In the genomic region with DNA sequence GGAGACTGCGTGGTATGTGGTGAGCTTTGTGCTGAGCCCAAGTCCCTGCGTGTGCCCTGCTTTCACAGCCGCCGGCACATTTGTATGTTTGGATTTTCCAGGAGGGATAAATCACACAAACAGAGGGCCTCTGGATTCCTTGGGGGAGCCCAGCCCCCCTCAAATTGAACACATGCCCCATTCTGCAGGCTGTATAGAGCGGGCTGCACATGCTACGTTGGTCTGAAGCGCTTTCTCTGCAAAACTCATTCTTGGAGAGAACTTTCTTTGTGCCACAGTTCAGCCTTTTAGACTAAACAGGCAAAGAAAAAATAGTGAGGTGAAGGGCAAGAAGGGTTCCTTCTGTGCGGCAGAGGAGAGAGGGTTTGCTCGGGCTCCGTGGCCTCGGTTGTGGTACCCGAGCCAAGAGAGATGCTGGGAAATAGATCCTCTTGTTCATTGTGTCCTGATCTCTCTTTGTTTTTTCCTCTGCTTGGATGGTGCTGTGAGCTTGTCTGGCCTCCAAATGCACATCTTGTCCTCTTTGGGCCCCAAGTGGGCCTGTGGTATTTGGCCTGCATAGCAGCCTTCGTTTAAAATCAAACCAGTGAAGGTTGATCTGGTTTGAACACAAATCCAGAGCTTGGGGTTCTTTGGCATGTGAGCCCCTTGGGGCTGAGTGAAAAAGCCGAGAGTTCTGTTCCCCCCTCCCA, we compare ENCODE assay signal across 11 mouse cellular contexts.
DNase-seq lines count a peak whose midpoint lies in the region; ATAC-seq and TF ChIP-seq lines count a peak whose summit lies in the region.
"Had no signal": no experiment of that assay in that cellular context is flagged by ENCODE, and none has a peak within 500 bp of the region (broad histone marks: within the 10 kb centered on the region; RNA-seq: fewer than 3 reads in every experiment).

No protein-coding gene starts in this region.

- no peaks in the 10 kb centered on the region for H3K9me3 ChIP-seq in forebrain, embryonic 12.5 days
- no peaks in the 10 kb centered on the region for H3K9me3 ChIP-seq in forebrain, embryonic 16.5 days (ENCODE audit: control insufficient read depth, low read length)
- no peaks in the 10 kb centered on the region for H3K9me3 ChIP-seq in lung, embryonic 15.5 days
- no peaks in the 10 kb centered on the region for H3K9me3 ChIP-seq in embryonic facial prominence, embryonic 14.5 days (ENCODE audit: control insufficient read depth, low read length)
- H3K9me3 ChIP-seq in limb, embryonic 14.5 days (ENCODE audit: control insufficient read depth, low read length), result no peaks in the 10 kb centered on the region
- H3K9me3 ChIP-seq: midbrain, embryonic 12.5 days had no signal

- no peak overlapping the region for H3K4me2 ChIP-seq in forebrain, embryonic 12.5 days
- no peak overlapping the region for H3K4me2 ChIP-seq in forebrain, embryonic 16.5 days (ENCODE audit: low read length)
- H3K4me2 ChIP-seq in lung, embryonic 15.5 days, result no peak overlapping the region
- H3K4me2 ChIP-seq in embryonic facial prominence, embryonic 14.5 days (ENCODE audit: low read depth, low read length), result no peak overlapping the region
- H3K4me2 ChIP-seq in limb, embryonic 14.5 days (replicated peaks; ENCODE audit: low read depth, low read length, severe bottlenecking), result no peak overlapping the region
- H3K4me2 ChIP-seq: liver, embryonic 11.5 days; midbrain, embryonic 12.5 days had no signal

- 46% methylated on average over 14 of the region's 14 CpGs for WGBS in forebrain, embryonic 12.5 days
- WGBS in forebrain, embryonic 16.5 days, result 30% methylated on average over 14 of the region's 14 CpGs
- WGBS in lung, embryonic 15.5 days, result 63% methylated on average over 14 of the region's 14 CpGs
- WGBS in embryonic facial prominence, embryonic 14.5 days, result 40% methylated on average over 14 of the region's 14 CpGs
- WGBS in limb, embryonic 14.5 days, result 42% methylated on average over 14 of the region's 14 CpGs

- no peak for TF ChIP-seq POLR2A in limb, embryonic 14.5 days (IDR thresholded peaks at IDR 0.05; ENCODE audit: borderline replicate concordance, extremely low read depth, insufficient read depth, insufficient read length)

- H3K4me1 ChIP-seq in forebrain, embryonic 12.5 days, result peaks cover 15% of the 10 kb centered on the region; the same call in 1 of the 2 replicates
- H3K4me1 ChIP-seq in forebrain, embryonic 16.5 days (replicated peaks; ENCODE audit: control insufficient read depth, insufficient read depth, low read length), result no peaks in the 10 kb centered on the region; the same call in 1 of the 2 replicates
- peaks cover 58% of the 10 kb centered on the region for H3K4me1 ChIP-seq in lung, embryonic 15.5 days
- H3K4me1 ChIP-seq in embryonic facial prominence, embryonic 14.5 days (ENCODE audit: control insufficient read depth, insufficient read depth, low read length), result peaks cover 43% of the 10 kb centered on the region
- H3K4me1 ChIP-seq in limb, embryonic 14.5 days (ENCODE audit: control insufficient read depth, insufficient read depth, low read length), result peaks cover 39% of the 10 kb centered on the region

- H3K9ac ChIP-seq in forebrain, embryonic 12.5 days, result no peak overlapping the region
- H3K9ac ChIP-seq in forebrain, embryonic 16.5 days (replicated peaks; ENCODE audit: low read depth, low read length), result no peak overlapping the region
- H3K9ac ChIP-seq in lung, embryonic 15.5 days, result no peak overlapping the region
- no peak overlapping the region for H3K9ac ChIP-seq in embryonic facial prominence, embryonic 14.5 days (ENCODE audit: low read depth, low read length)
- no peak overlapping the region for H3K9ac ChIP-seq in limb, embryonic 14.5 days (ENCODE audit: low read depth, low read length, severe bottlenecking)
- H3K9ac ChIP-seq: midbrain, embryonic 12.5 days had no signal

- no peak for DNase-seq in lung, postnatal 10 days
- DNase-seq in embryonic facial prominence, embryonic 14.5 days (ENCODE audit: low spot score), result peak; percentile 49
- no peak for DNase-seq in limb, embryonic 14.5 days (ENCODE audit: low spot score)
- DNase-seq in embryo, embryonic 10.5 days (ENCODE audit: low spot score), result no peak
- DNase-seq in thymus, postnatal 4 days, result no peak
- DNase-seq: kidney, postnatal 10 days had no signal

- peak overlapping the region; percentile 38; the same call in 1 of the 2 replicates for H3K27ac ChIP-seq in forebrain, embryonic 12.5 days
- no peak overlapping the region for H3K27ac ChIP-seq in forebrain, embryonic 16.5 days (ENCODE audit: low read length)
- H3K27ac ChIP-seq in lung, embryonic 15.5 days, result 0 out of 2 replicates have a peak overlapping the region, but pooled peaks have one; percentile 12
- H3K27ac ChIP-seq in embryonic facial prominence, embryonic 14.5 days (replicated peaks; ENCODE audit: low read depth, low read length), result peak overlapping the region; percentile 69
- H3K27ac ChIP-seq in limb, embryonic 14.5 days (replicated peaks; ENCODE audit: low read depth, low read length), result peak overlapping the region; percentile 40
- H3K27ac ChIP-seq: midbrain, embryonic 12.5 days had no signal

- H3K36me3 ChIP-seq in forebrain, embryonic 12.5 days (replicated peaks), result no peaks in the 10 kb centered on the region
- no peaks in the 10 kb centered on the region for H3K36me3 ChIP-seq in forebrain, embryonic 16.5 days (ENCODE audit: control insufficient read depth, insufficient read depth)
- H3K36me3 ChIP-seq in lung, embryonic 15.5 days, result no peaks in the 10 kb centered on the region
- no peaks in the 10 kb centered on the region for H3K36me3 ChIP-seq in embryonic facial prominence, embryonic 14.5 days (ENCODE audit: control insufficient read depth, insufficient read depth, low read length)
- no peaks in the 10 kb centered on the region for H3K36me3 ChIP-seq in limb, embryonic 14.5 days (ENCODE audit: control insufficient read depth, insufficient read depth, low read length)
- H3K36me3 ChIP-seq: midbrain, embryonic 12.5 days had no signal

- ATAC-seq in forebrain, embryonic 12.5 days (ENCODE audit: low FRiP score), result no peak
- no peak for ATAC-seq in forebrain, embryonic 16.5 days
- ATAC-seq in lung, embryonic 15.5 days (ENCODE audit: borderline replicate concordance, extremely low read depth, low FRiP score, low TSS enrichment), result no peak
- ATAC-seq in embryonic facial prominence, embryonic 14.5 days (ENCODE audit: low read depth), result no peak
- ATAC-seq in limb, embryonic 14.5 days (ENCODE audit: low FRiP score, low read depth), result no peak; the same call in 1 of the 2 replicates

- H3K27me3 ChIP-seq in forebrain, embryonic 12.5 days, result peaks cover 17% of the 10 kb centered on the region
- no peaks in the 10 kb centered on the region for H3K27me3 ChIP-seq in forebrain, embryonic 16.5 days (replicated peaks; ENCODE audit: control insufficient read depth, insufficient read depth, low read length)
- no peaks in the 10 kb centered on the region for H3K27me3 ChIP-seq in lung, embryonic 15.5 days
- H3K27me3 ChIP-seq in embryonic facial prominence, embryonic 14.5 days (replicated peaks; ENCODE audit: control insufficient read depth, insufficient read depth, low read length), result no peaks in the 10 kb centered on the region
- no peaks in the 10 kb centered on the region for H3K27me3 ChIP-seq in limb, embryonic 14.5 days (ENCODE audit: control insufficient read depth, insufficient read depth, low read length)

- H3K4me3 ChIP-seq in forebrain, embryonic 12.5 days (replicated peaks), result no peak overlapping the region
- no peak overlapping the region for H3K4me3 ChIP-seq in forebrain, embryonic 16.5 days (replicated peaks; ENCODE audit: low read length)
- H3K4me3 ChIP-seq in lung, embryonic 15.5 days, result no peak overlapping the region
- no peak overlapping the region for H3K4me3 ChIP-seq in embryonic facial prominence, embryonic 14.5 days (ENCODE audit: low read depth, low read length)
- H3K4me3 ChIP-seq in limb, embryonic 14.5 days (replicated peaks; ENCODE audit: low read length), result no peak overlapping the region
- H3K4me3 ChIP-seq: midbrain, embryonic 12.5 days had no signal
